Mouse (Mus musculus) C2C12 (cell line): ENCODE data around the gene Mnd1.

Source experiments
- CEBPB ChIP-seq: IDR thresholded peaks from one replicate; pipeline ENCODE4 v1.6.1; 2011; ENCODE audit warnings: low read depth, mild to moderate bottlenecking, control low read depth, moderate library complexity
- CTCF ChIP-seq: IDR thresholded peaks from one replicate; pipeline ENCODE4 v1.5.1; 2011; ENCODE audit not compliant: control insufficient read depth, insufficient read depth, insufficient read length
- MAX ChIP-seq: IDR thresholded peaks from one replicate; pipeline ENCODE4 v1.6.1; 2011; ENCODE audit warnings: mild to moderate bottlenecking, control low read depth

- TF ChIP-seq CEBPB (no peak), MAX (no peak), CTCF (no peak)
Observed at GRCm38 (mm10) chr3:84059676-84060075, 95.9 kb downstream of the Mnd1 start.
